Mouse (Mus musculus): Measurements from ENCODE around the gene Rrnad1.

The Rrnad1 gene

DNA sequence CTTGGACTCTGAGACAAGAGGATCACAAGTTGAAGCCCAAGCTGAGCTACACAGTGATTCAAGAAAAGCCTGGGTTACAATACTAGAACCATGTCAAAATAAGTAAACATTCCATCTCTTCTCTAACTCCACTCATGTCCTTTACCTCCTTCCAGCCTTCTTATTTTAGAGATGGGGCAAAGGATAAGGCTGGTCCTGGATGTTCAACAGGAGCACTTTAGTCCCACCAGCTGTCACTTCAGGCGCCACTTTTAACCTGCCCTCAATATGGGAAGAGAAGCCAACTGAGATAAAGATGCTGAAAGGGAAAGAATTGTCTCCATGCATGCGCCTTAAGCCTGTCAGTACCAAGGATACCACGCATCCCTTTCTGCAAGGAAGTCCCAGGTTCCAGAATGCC is 46.2 kb downstream of the Rrnad1 start:
- DNase-seq (ENCODE audit: low spot score in 2 of 2) = no peak

DNA sequence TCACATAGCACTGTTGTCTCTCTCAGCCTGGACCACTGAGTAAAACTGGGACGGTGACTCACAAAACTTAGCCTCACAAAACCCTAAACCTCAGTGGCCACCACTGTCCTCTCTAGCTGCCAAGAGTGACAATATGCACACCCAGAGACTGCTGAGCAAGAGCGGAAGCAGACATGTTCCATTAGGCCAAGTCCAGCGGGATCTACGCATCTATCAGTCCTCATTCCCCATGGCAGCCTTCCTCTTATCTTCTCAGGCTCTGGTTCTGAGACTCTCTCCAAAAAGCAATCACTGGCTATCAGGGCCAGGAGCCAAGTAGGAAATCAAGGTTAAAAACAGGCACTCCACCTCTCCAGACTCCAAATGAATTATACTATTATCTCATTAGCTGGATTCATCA is 52.8 kb downstream of the Rrnad1 start:
- no peak for DNase-seq (ENCODE audit: low spot score in 2 of 2)
